In genomic region chr8:71405401-71406098, GRCm38 (mm10) we compare ENCODE assay signal across 8 mouse cellular contexts. TPM values are rescaled to one million over a fixed set of nuclear protein-coding genes. Genes with fewer than 3 reads are reported as not detected.
A peak's percentile ranks its signal among the peaks of the same experiment; 100 is the strongest.
DNase-seq lines count a peak whose midpoint lies in the region; ATAC-seq and TF ChIP-seq lines count a peak whose summit lies in the region.

Gene Ankle1, plus strand, starts transcription at chr8:71406010.

- peak within 1 kb of the TSS; percentile 81 for H3K4me2 ChIP-seq in lung, postnatal 0 days (replicated peaks; ENCODE audit: low read depth, low read length)

- peaks cover 26% of the 10 kb centered on the region for H3K79me2 ChIP-seq in MEL (ENCODE audit: control insufficient read depth, insufficient read depth, low read length, poor library complexity)

- H3K36me3 ChIP-seq in MEL (ENCODE audit: control insufficient read depth in 1 of 2, insufficient read depth in 2 of 2, low read length in 2 of 2) = peaks cover 0 to 11% of the 10 kb centered on the region in 2 experiments; a peak in 2 of 4 replicates
- H3K36me3 ChIP-seq in hindbrain, embryonic 10.5 days = peaks cover 62% of the 10 kb centered on the region
- H3K36me3 ChIP-seq in lung, postnatal 0 days (ENCODE audit: insufficient read depth, low read length) = no peaks in the 10 kb centered on the region

- no peaks in the 10 kb centered on the region for H3K27me3 ChIP-seq in MEL (ENCODE audit: control insufficient read depth in 1 of 2, insufficient read depth in 2 of 2, low read length in 2 of 2)
- no peaks in the 10 kb centered on the region for H3K27me3 ChIP-seq in cerebellum, adult 2 months (ENCODE audit: control insufficient read depth, insufficient read depth, low read length)
- no peaks in the 10 kb centered on the region for H3K27me3 ChIP-seq in hindbrain, embryonic 10.5 days (ENCODE audit: insufficient read depth, poor library complexity, severe bottlenecking)
- H3K27me3 ChIP-seq in lung, postnatal 0 days (replicated peaks; ENCODE audit: insufficient read depth, low read length) = no peaks in the 10 kb centered on the region

- TF ChIP-seq RAD21 in MEL (IDR thresholded peaks at IDR 0.05; ENCODE audit: low read depth, low read length) = no peak

- TF ChIP-seq EP300 in MEL (IDR thresholded peaks at IDR 0.05; ENCODE audit: low read depth in 1 of 2, low read length in 2 of 2) = no peak
- TF ChIP-seq EP300 in lung, postnatal 0 days (IDR thresholded peaks at IDR 0.05) = no peak

- peak within 1 kb of the TSS; percentile 57 for H3K27ac ChIP-seq in MEL (ENCODE audit: control insufficient read depth, low read depth, low read length)
- H3K27ac ChIP-seq in cerebellum, adult 2 months (ENCODE audit: insufficient read depth, low read length) = no peak within 1 kb of the TSS
- peak within 1 kb of the TSS; percentile 89 for H3K27ac ChIP-seq in hindbrain, embryonic 10.5 days
- no peak within 1 kb of the TSS for H3K27ac ChIP-seq in lung, postnatal 0 days (ENCODE audit: low read length)

- peaks cover 0 to 18% of the 10 kb centered on the region in 2 experiments; a peak in 2 of 4 replicates for H3K4me1 ChIP-seq in MEL (ENCODE audit: control insufficient read depth in 1 of 2, insufficient read depth in 2 of 2, low read length in 2 of 2)
- H3K4me1 ChIP-seq in cerebellum, adult 2 months (ENCODE audit: control insufficient read depth, insufficient read depth, low read length) = 0 out of 2 replicates have a peak, but pooled peaks cover 3% of the 10 kb centered on the region
- H3K4me1 ChIP-seq in hindbrain, embryonic 10.5 days (replicated peaks) = peaks cover 37% of the 10 kb centered on the region
- peaks cover 15% of the 10 kb centered on the region; the same call in 1 of the 2 replicates for H3K4me1 ChIP-seq in lung, postnatal 0 days (ENCODE audit: insufficient read depth, low read depth, low read length)

- H3K4me3 ChIP-seq in MEL (ENCODE audit: control insufficient read depth in 1 of 2, insufficient read depth in 1 of 2, low read depth in 2 of 2, low read length in 2 of 2) = peak within 1 kb of the TSS; percentile 77 to 82
- peak within 1 kb of the TSS; percentile 49 for H3K4me3 ChIP-seq in cerebellum, adult 2 months (replicated peaks; ENCODE audit: insufficient read depth, low read depth, low read length)
- peak within 1 kb of the TSS; percentile 93 for H3K4me3 ChIP-seq in hindbrain, embryonic 10.5 days
- H3K4me3 ChIP-seq in lung, postnatal 0 days (ENCODE audit: low read depth, low read length) = peak within 1 kb of the TSS; percentile 41

- TF ChIP-seq POLR2A in MEL (IDR thresholded peaks at IDR 0.05; ENCODE audit: control insufficient read depth in 1 of 2, insufficient read depth in 1 of 2, low read depth in 1 of 2, low read length in 2 of 2, poor library complexity in 1 of 2) = peak; percentile 84 to 98; a peak in 3 of 4 replicates
- peak; percentile 33; the same call in 1 of the 2 replicates for TF ChIP-seq POLR2A in cerebellum, adult 2 months (IDR thresholded peaks at IDR 0.05; ENCODE audit: borderline replicate concordance, insufficient read depth, low read length)

- TF ChIP-seq CTCF in MEL (IDR thresholded peaks at IDR 0.05 in 2 of 3, conservative IDR thresholded peaks at IDR 0.05 in 1 of 3; ENCODE audit: control insufficient read depth in 1 of 3, insufficient read depth in 1 of 3, low read depth in 2 of 3, low read length in 3 of 3, poor library complexity in 1 of 3, severe bottlenecking in 1 of 3) = peak; percentile 9 to 26 (median 20); a peak in 3 of 6 replicates
- TF ChIP-seq CTCF in cerebellum, adult 2 months (IDR thresholded peaks at IDR 0.05; ENCODE audit: borderline replicate concordance, insufficient read depth, low read depth, low read length) = peak; percentile 56
- TF ChIP-seq CTCF in lung, postnatal 0 days (IDR thresholded peaks at IDR 0.05) = peak; percentile 85

- 12% methylated on average over 33 of the region's 33 CpGs for WGBS in cerebellum, adult 2 months
- WGBS in hindbrain, embryonic 10.5 days = 18% methylated on average over 33 of the region's 33 CpGs
- WGBS in lung, postnatal 0 days = 13% methylated on average over 33 of the region's 33 CpGs

- DNase-seq in MEL (ENCODE audit: low read depth, low spot score) = peak; percentile 97
- DNase-seq in cerebellum, adult 2 months = peak; percentile 88 to 95
- DNase-seq in forelimb bud, embryonic 11.5 days (ENCODE audit: low read depth, low spot score) = peak; percentile 95
- peak; percentile 97 for DNase-seq in hindbrain, embryonic 10.5 days (ENCODE audit: low spot score)
- DNase-seq in layer of hippocampus, adult 9-11 months = peak; percentile 91
- peak; percentile 94 for DNase-seq in lung, postnatal 0 days (ENCODE audit: low spot score)
- DNase-seq in ovary, postnatal 14 days (ENCODE audit: low spot score) = peak; percentile 99
- peak; percentile 97 for DNase-seq in thymus, postnatal 14 days

- peak; percentile 95 for ATAC-seq in lung, postnatal 0 days

- H3K9me3 ChIP-seq in MEL (replicated peaks; ENCODE audit: insufficient read depth, low read length) = no peaks in the 10 kb centered on the region
- no peaks in the 10 kb centered on the region for H3K9me3 ChIP-seq in hindbrain, embryonic 10.5 days
- H3K9me3 ChIP-seq in lung, postnatal 0 days (ENCODE audit: low read length) = no peaks in the 10 kb centered on the region

- peak within 1 kb of the TSS; percentile 84 for H3K9ac ChIP-seq in MEL (ENCODE audit: control insufficient read depth, low read depth, low read length, poor library complexity, severe bottlenecking)
- H3K9ac ChIP-seq in lung, postnatal 0 days (replicated peaks; ENCODE audit: low read depth) = peak within 1 kb of the TSS; percentile 27; the same call in 1 of the 2 replicates

TF ChIP-seq in MEL, 35 proteins besides CTCF, POLR2A, EP300 and RAD21:
- TF ChIP-seq POLR2AphosphoS5 (IDR thresholded peaks at IDR 0.05; ENCODE audit: borderline replicate concordance, low read depth, low read length) = peak; percentile 4; the same call in 1 of the 2 replicates
- TF ChIP-seq ZC3H11A (IDR thresholded peaks at IDR 0.05; ENCODE audit: low read depth, low read length) = no peak
- TF ChIP-seq ETS1 (IDR thresholded peaks at IDR 0.05; ENCODE audit: low read depth, low read length) = no peak
- no peak for TF ChIP-seq CHD2 (IDR thresholded peaks at IDR 0.05; ENCODE audit: low read length)
- 0 out of 2 replicates have a peak, but pooled peaks have one; percentile 14 for TF ChIP-seq CHD1 (IDR thresholded peaks at IDR 0.05; ENCODE audit: low read depth, low read length)
- peak; percentile 85 for TF ChIP-seq MAX (IDR thresholded peaks at IDR 0.05; ENCODE audit: low read length)
- peak; percentile 26; the same call in 1 of the 2 replicates for TF ChIP-seq MYB (IDR thresholded peaks at IDR 0.05; ENCODE audit: low read depth, low read length)
- TF ChIP-seq ZKSCAN1 (IDR thresholded peaks at IDR 0.05; ENCODE audit: low read depth, low read length) = no peak
- TF ChIP-seq HCFC1 (IDR thresholded peaks at IDR 0.05; ENCODE audit: low read depth, low read length) = peak; percentile 66
- TF ChIP-seq RCOR1 (IDR thresholded peaks at IDR 0.05; ENCODE audit: low read depth, low read length) = peak; percentile 44; the same call in 1 of the 2 replicates
- peak; percentile 89 for TF ChIP-seq NRF1 (IDR thresholded peaks at IDR 0.05; ENCODE audit: insufficient read depth, low read depth, low read length, poor library complexity, severe bottlenecking)
- peak; percentile 95 for TF ChIP-seq TBP (IDR thresholded peaks at IDR 0.05; ENCODE audit: low read depth, low read length)
- TF ChIP-seq NELFE (IDR thresholded peaks at IDR 0.05; ENCODE audit: low read depth, low read length) = peak; percentile 98
- TF ChIP-seq BHLHE40 (IDR thresholded peaks at IDR 0.05; ENCODE audit: borderline replicate concordance, low read depth, low read length) = peak; percentile 45; the same call in 1 of the 2 replicates
- peak; percentile 20 for TF ChIP-seq SMC3 (IDR thresholded peaks at IDR 0.05; ENCODE audit: low read depth, low read length)
- TF ChIP-seq POLR2AphosphoS2 (IDR thresholded peaks at IDR 0.05; ENCODE audit: low read length) = peak; percentile 97
- peak; percentile 96 for TF ChIP-seq MYC (IDR thresholded peaks at IDR 0.05; ENCODE audit: low read depth, low read length)
- peak; percentile 85 for TF ChIP-seq SIN3A (IDR thresholded peaks at IDR 0.05; ENCODE audit: low read length)
- peak; percentile 91; the same call in 1 of the 2 replicates for TF ChIP-seq E2F4 (IDR thresholded peaks at IDR 0.05; ENCODE audit: borderline replicate concordance, low read depth, low read length)
- TF ChIP-seq GATA1 (IDR thresholded peaks at IDR 0.05; ENCODE audit: low read depth, low read length) = no peak
- 0 out of 2 replicates have a peak, but pooled peaks have one; percentile 31 for TF ChIP-seq UBTF (IDR thresholded peaks at IDR 0.05; ENCODE audit: borderline replicate concordance, insufficient read depth, low read depth, low read length)
- TF ChIP-seq ZMIZ1 (IDR thresholded peaks at IDR 0.05; ENCODE audit: low read depth, low read length) = peak; percentile 97
- peak; percentile 86 for TF ChIP-seq MXI1 (IDR thresholded peaks at IDR 0.05; ENCODE audit: low read depth, low read length)

RNA-seq across cellular contexts. Expression of gene Ankle1, which starts in this region (rescaled TPM):
- total RNA-seq in MEL (2012; rRNA removed) = 17.6 and 18.5 TPM in 2 replicates
- polyA plus RNA-seq in MEL (2012; ENCODE audit: insufficient read depth in 1 of 2, insufficient read length in 2 of 2, low read depth in 1 of 2, low replicate concordance in 2 of 2, missing spikeins in 1 of 2) = 10 to 100 TPM in 1 of 2 experiments, not detected in 1; 21.2 TPM
- 0.43 and 0.44 TPM in 2 replicates for polyA plus RNA-seq in cerebellum, adult 2 months (2012; rRNA removed)
- 35.2 and 56.1 TPM in 2 replicates for polyA plus RNA-seq in hindbrain, embryonic 10.5 days (2016; fragmentation: Nextera tagmentation; extraction: Ambion mirVana)
- polyA plus RNA-seq in lung, postnatal 0 days (2015; fragmentation: Nextera tagmentation; extraction: Ambion mirVana) = 0.72 and 1.5 TPM in 2 replicates

Comparison
In these comparisons a context has a peak if more than half of its experiments do, and no peak if none do; other contexts are left out.
1. Peak in DNase-seq and H3K4me3 ChIP-seq in cerebellum, adult 2 months; RNA of the gene not detected or under 1 TPM.
2. H3K27ac ChIP-seq: peak in MEL (single experiment) and hindbrain, embryonic 10.5 days (single experiment); none in cerebellum, adult 2 months (single experiment) and lung, postnatal 0 days (single experiment).
3. H3K4me3 ChIP-seq: peak in every context shown above with its lines; median percentile 93 in hindbrain, embryonic 10.5 days; 80 in MEL; 49 in cerebellum, adult 2 months; 41 in lung, postnatal 0 days.
4. CTCF ChIP-seq: peak in every context shown above with its lines; median percentile 85 in lung, postnatal 0 days; 56 in cerebellum, adult 2 months; 20 in MEL.
5. Peak in every context shown above with its lines, with median percentiles within 50 percentile points of each other: DNase-seq.